Mouse (Mus musculus): Measurements from ENCODE around the gene Wipf1.

DNA sequence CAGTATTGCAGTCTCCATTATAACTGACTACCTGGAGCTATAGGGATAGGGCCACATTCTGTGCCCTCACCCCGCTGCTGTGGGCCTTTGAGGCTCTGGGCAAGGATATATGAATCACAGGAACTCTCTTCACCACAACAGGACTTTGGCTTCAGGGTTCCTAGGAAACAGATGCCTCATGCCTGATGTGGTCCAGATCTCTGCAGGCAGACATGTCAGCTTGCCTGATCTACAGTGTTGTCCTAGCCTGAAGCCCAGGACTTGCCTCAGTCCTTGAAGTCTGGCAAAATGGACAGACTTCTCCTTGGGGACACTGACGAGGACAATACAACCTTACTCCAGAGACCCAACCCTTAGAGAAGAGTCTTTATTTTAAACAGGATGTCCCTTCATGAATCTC lies 11.2 kb downstream of the Wipf1 start:
- TF ChIP-seq CTCF (IDR thresholded peaks at IDR 0.05; ENCODE audit: low read depth, low read length) (no peak), GATA1 (IDR thresholded peaks at IDR 0.05; ENCODE audit: borderline replicate concordance, low read length) (no peak), TAL1 (conservative IDR thresholded peaks at IDR 0.05; ENCODE audit: low read depth, low read length) (no peak), POLR2AphosphoS5 (IDR thresholded peaks at IDR 0.05; ENCODE audit: insufficient replicate concordance, low read depth, low read length) (no peak), GATA2 (IDR thresholded peaks at IDR 0.05; ENCODE audit: borderline replicate concordance, low read depth, low read length) (no peak)

Data from G1E (cell line).